Mouse (Mus musculus): ENCODE data around the gene Mybl2. TPM values are rescaled to one million over a fixed set of nuclear protein-coding genes. Genes with fewer than 3 reads are reported as not detected.
A peak's percentile ranks its signal among the peaks of the same experiment; 100 is the strongest.
"Not testable (repeated sequence)": the region's sequence is repeated elsewhere in the genome, so short reads cannot be mapped to it uniquely, and the experiment has no call there.

Mybl2 gene
- polyA plus RNA-seq, 1 experiment from 2014 or later = 23.3 TPM

- no peaks in the 10 kb centered on the region for H3K36me3 ChIP-seq
Observed at GRCm38 (mm10) chr2:163054891-163055494, 506 bp downstream of the Mybl2 start.

GRCm38 (mm10) chr2:163055715-163056114 lies 1.2 kb downstream of the Mybl2 start:
- Histone ChIP-seq H3K4me1 (peaks cover 19% of the 10 kb centered on the region), H3K36me3 (no peaks in the 10 kb centered on the region), H3K9ac (no peak overlapping the region), H3K9me3 (no peaks in the 10 kb centered on the region), H3K4me2 (peak overlapping the region; percentile 100), H3K4me3 (replicated peaks) (peak overlapping the region; percentile 76), H3K27me3 (replicated peaks) (no peaks in the 10 kb centered on the region), H3K27ac (no peak overlapping the region)
- ATAC-seq (ENCODE audit: insufficient read depth, low FRiP score, low read depth) = no peak
- 19% methylated on average over 5 of the region's 5 CpGs for WGBS

More at GRCm38 (mm10) chr2:163054891-163055494, 506 bp downstream of the Mybl2 start:
- Histone ChIP-seq H3K27ac (peak overlapping the region; percentile 70), H3K4me1 (peaks cover 19% of the 10 kb centered on the region), H3K4me3 (replicated peaks) (peak overlapping the region; percentile 76), H3K4me2 (peak overlapping the region; percentile 100), H3K9ac (peak overlapping the region; percentile 47), H3K9me3 (no peaks in the 10 kb centered on the region), H3K27me3 (replicated peaks) (no peaks in the 10 kb centered on the region)
- no peak; the same call in 1 of the 2 replicates for ATAC-seq (ENCODE audit: insufficient read depth, low FRiP score, low read depth)
- 0% methylated on average over 36 of the region's 38 CpGs for WGBS

GRCm38 (mm10) chr2:163056584-163056983 lies 2.1 kb downstream of the Mybl2 start:
- no peaks in the 10 kb centered on the region for H3K9me3 ChIP-seq
- no peaks in the 10 kb centered on the region for H3K36me3 ChIP-seq
- H3K9ac ChIP-seq = no peak overlapping the region
- ATAC-seq (ENCODE audit: insufficient read depth, low FRiP score, low read depth) = no peak
- peaks cover 19% of the 10 kb centered on the region for H3K4me1 ChIP-seq
- 76% methylated on average over 9 of the region's 9 CpGs for WGBS
- no peaks in the 10 kb centered on the region for H3K27me3 ChIP-seq (replicated peaks)
- H3K27ac ChIP-seq = no peak overlapping the region
- peak overlapping the region; percentile 100; the same call in 1 of the 2 replicates for H3K4me2 ChIP-seq
- no peak overlapping the region for H3K4me3 ChIP-seq (replicated peaks)

- 82% methylated on average over 7 of the region's 7 CpGs for WGBS
- not testable (repeated sequence) for H3K36me3 ChIP-seq; H3K4me2 ChIP-seq; H3K27ac ChIP-seq; H3K4me3 ChIP-seq (replicated peaks); H3K27me3 ChIP-seq (replicated peaks); H3K9ac ChIP-seq; H3K9me3 ChIP-seq; ATAC-seq (ENCODE audit: insufficient read depth, low FRiP score, low read depth)
- H3K4me1 ChIP-seq = peaks cover 15% of the 10 kb centered on the region
Observed at GRCm38 (mm10) chr2:163058981-163059380, 4.5 kb downstream of the Mybl2 start.

GRCm38 (mm10) chr2:163060630-163061029 lies 6.1 kb downstream of the Mybl2 start:
- no peaks in the 10 kb centered on the region for H3K9me3 ChIP-seq
- ATAC-seq (ENCODE audit: insufficient read depth, low FRiP score, low read depth) = no peak
- WGBS = 76% methylated on average over 6 of the region's 6 CpGs
- H3K36me3 ChIP-seq = 0 out of 2 replicates have a peak, but pooled peaks cover 5% of the 10 kb centered on the region
- H3K4me3 ChIP-seq (replicated peaks) = no peak overlapping the region
- no peaks in the 10 kb centered on the region for H3K27me3 ChIP-seq (replicated peaks)
- H3K27ac ChIP-seq = no peak overlapping the region
- H3K4me2 ChIP-seq = no peak overlapping the region
- H3K9ac ChIP-seq = no peak overlapping the region
- peaks cover 6% of the 10 kb centered on the region; the same call in 1 of the 2 replicates for H3K4me1 ChIP-seq

- Histone ChIP-seq H3K27ac (no peak overlapping the region), H3K4me2 (no peak overlapping the region), H3K4me1 (no peaks in the 10 kb centered on the region), H3K9ac (no peak overlapping the region), H3K9me3 (no peaks in the 10 kb centered on the region), H3K27me3 (replicated peaks) (no peaks in the 10 kb centered on the region), H3K36me3 (0 out of 2 replicates have a peak, but pooled peaks cover 5% of the 10 kb centered on the region), H3K4me3 (replicated peaks) (no peak overlapping the region)
- WGBS = 76% methylated on average over 8 of the region's 8 CpGs
- no peak for ATAC-seq (ENCODE audit: insufficient read depth, low FRiP score, low read depth)
Observed at GRCm38 (mm10) chr2:163061203-163062118, 7.0 kb downstream of the Mybl2 start.

GRCm38 (mm10) chr2:163062119-163062508 lies 7.6 kb downstream of the Mybl2 start:
- ATAC-seq (ENCODE audit: insufficient read depth, low FRiP score, low read depth) = no peak

GRCm38 (mm10) chr2:163066326-163066725 lies 11.8 kb downstream of the Mybl2 start:
- Histone ChIP-seq H3K4me3 (replicated peaks) (no peak overlapping the region), H3K4me2 (no peak overlapping the region), H3K9ac (no peak overlapping the region), H3K9me3 (no peaks in the 10 kb centered on the region), H3K27me3 (replicated peaks) (no peaks in the 10 kb centered on the region), H3K4me1 (no peaks in the 10 kb centered on the region), H3K36me3 (peaks cover 8% of the 10 kb centered on the region; the same call in 1 of the 2 replicates), H3K27ac (no peak overlapping the region)
- 90% methylated on average over 6 of the region's 6 CpGs for WGBS
- ATAC-seq (ENCODE audit: insufficient read depth, low FRiP score, low read depth) = no peak

More at GRCm38 (mm10) chr2:163062119-163062508, 7.6 kb downstream of the Mybl2 start:
- no peaks in the 10 kb centered on the region for H3K9me3 ChIP-seq
- no peak overlapping the region for H3K9ac ChIP-seq
- peaks cover 5% of the 10 kb centered on the region; the same call in 1 of the 2 replicates for H3K36me3 ChIP-seq
- no peak overlapping the region for H3K27ac ChIP-seq
- 82% methylated on average over 6 of the region's 6 CpGs for WGBS
- H3K4me2 ChIP-seq = no peak overlapping the region
- no peak overlapping the region for H3K4me3 ChIP-seq (replicated peaks)
- no peaks in the 10 kb centered on the region for H3K4me1 ChIP-seq
- no peaks in the 10 kb centered on the region for H3K27me3 ChIP-seq (replicated peaks)

GRCm38 (mm10) chr2:163067233-163067632 lies 12.7 kb downstream of the Mybl2 start:
- ATAC-seq (ENCODE audit: insufficient read depth, low FRiP score, low read depth) = no peak
- WGBS = 83% methylated on average over 1 of the region's 1 CpGs
- H3K4me3 ChIP-seq (replicated peaks) = no peak overlapping the region

GRCm38 (mm10) chr2:163070213-163070612 lies 15.7 kb downstream of the Mybl2 start:
- ATAC-seq (ENCODE audit: insufficient read depth, low FRiP score, low read depth) = no peak
- no peaks in the 10 kb centered on the region for H3K27me3 ChIP-seq (replicated peaks)
- H3K27ac ChIP-seq = no peak overlapping the region
- WGBS = 83% methylated on average over 3 of the region's 3 CpGs
- no peak overlapping the region for H3K4me2 ChIP-seq
- no peak overlapping the region for H3K4me3 ChIP-seq (replicated peaks)
- H3K36me3 ChIP-seq = peaks cover 12% of the 10 kb centered on the region; the same call in 1 of the 2 replicates
- H3K9me3 ChIP-seq = no peaks in the 10 kb centered on the region
- no peak overlapping the region for H3K9ac ChIP-seq
- H3K4me1 ChIP-seq = no peaks in the 10 kb centered on the region

More at GRCm38 (mm10) chr2:163067233-163067632, 12.7 kb downstream of the Mybl2 start:
- no peaks in the 10 kb centered on the region for H3K4me1 ChIP-seq
- H3K4me2 ChIP-seq = no peak overlapping the region
- no peak overlapping the region for H3K27ac ChIP-seq
- H3K9ac ChIP-seq = no peak overlapping the region
- peaks cover 8% of the 10 kb centered on the region; the same call in 1 of the 2 replicates for H3K36me3 ChIP-seq
- H3K27me3 ChIP-seq (replicated peaks) = no peaks in the 10 kb centered on the region
- H3K9me3 ChIP-seq = no peaks in the 10 kb centered on the region

GRCm38 (mm10) chr2:163071590-163071989 lies 17.1 kb downstream of the Mybl2 start:
- WGBS = 80% methylated on average over 3 of the region's 3 CpGs
- Histone ChIP-seq H3K27me3 (replicated peaks) (no peaks in the 10 kb centered on the region), H3K9me3 (no peaks in the 10 kb centered on the region), H3K4me2 (no peak overlapping the region), H3K27ac (no peak overlapping the region), H3K9ac (no peak overlapping the region), H3K4me3 (replicated peaks) (no peak overlapping the region), H3K36me3 (peaks cover 10% of the 10 kb centered on the region; the same call in 1 of the 2 replicates), H3K4me1 (no peaks in the 10 kb centered on the region)
- ATAC-seq (ENCODE audit: insufficient read depth, low FRiP score, low read depth) = no peak
